Mouse (Mus musculus) midbrain, embryonic 14.5 days (tissue): ENCODE results near the gene Evi5l. TPM values are rescaled to one million over a fixed set of nuclear protein-coding genes. Genes with fewer than 3 reads are reported as not detected.
A peak's percentile ranks its signal among the peaks of the same experiment; 100 is the strongest.

Experiments used
- ATAC-seq: fragments of 200-750 bp; cut with Nextera tagmentation; 2 replicates; pipeline ENCODE4 v1.8.0; 2017; ENCODE audit warnings: moderate number of reproducible peaks, moderate library complexity; ENCODE audit not compliant: low FRiP score, low TSS enrichment
- DNase-seq: peaks from one replicate; pipeline ENCODE4 v3.0.0-alpha.2; 2015
- H3K27ac ChIP-seq: fragments of 300-500 bp; sonication (generic); replicated peaks from 2 replicates; pipeline ENCODE4 v1.5.1; 2014; ENCODE audit warnings: mild to moderate bottlenecking, low read depth, low read length, moderate library complexity
- H3K27me3 ChIP-seq: fragments of 300-500 bp; sonication (generic); 2 replicates; pipeline ENCODE4 v1.6.1; 2014; ENCODE audit warnings: low read length, control low read depth, mixed read lengths; ENCODE audit not compliant: control insufficient read depth, insufficient read depth
- H3K36me3 ChIP-seq: fragments of 300-500 bp; sonication (generic); 2 replicates; pipeline ENCODE4 v1.6.1; 2014; ENCODE audit warnings: low read length, control low read depth; ENCODE audit not compliant: control insufficient read depth, insufficient read depth
- H3K4me1 ChIP-seq: fragments of 300-500 bp; sonication (generic); 2 replicates; pipeline ENCODE4 v1.6.1; 2014; ENCODE audit warnings: mild to moderate bottlenecking, antibody characterized with exemption, low read length, control low read depth; ENCODE audit not compliant: control insufficient read depth, insufficient read depth
- H3K4me2 ChIP-seq: fragments of 300-500 bp; sonication (generic); 2 replicates; pipeline ENCODE4 v1.6.1; 2014; ENCODE audit warnings: mild to moderate bottlenecking, low read length, moderate library complexity
- H3K4me3 ChIP-seq: fragments of 300-500 bp; sonication (generic); replicated peaks from 2 replicates; pipeline ENCODE4 v1.5.1; 2014; ENCODE audit warnings: low read depth, low read length
- H3K9ac ChIP-seq: fragments of 300-500 bp; sonication (generic); replicated peaks from 2 replicates; pipeline ENCODE4 v1.6.1; 2014; ENCODE audit warnings: mild to moderate bottlenecking, low read length, moderate library complexity
- H3K9me3 ChIP-seq: fragments of 300-500 bp; sonication (generic); 2 replicates; pipeline ENCODE4 v1.6.1; 2016; ENCODE audit warnings: low read length, control low read depth, mixed read lengths; ENCODE audit not compliant: control insufficient read depth
- WGBS: fragments of 180-500 bp; shearing (Covaris S2); extraction: QIAGEN DNeasy Blood & Tissue Kit; methylation state at CpG from one replicate; pipeline ENCODE4 v1.1.7; 2014; 5-methylcytosine and 5-hydroxymethylcytosine counted together
- polyA plus RNA-seq: library from polyadenylated mRNA; unstranded; fragments of >200 nt; fragmentation: Nextera tagmentation; extraction: Ambion mirVana; gene quantifications from 2 replicates; pipeline ENCODE4 v1.2.1, GENCODE M21; 2014

The Evi5l gene
- polyA plus RNA-seq, 1 experiment from 2014 or later = 93.6 TPM

GRCm38 (mm10) chr8:4245061-4245460 is 78.7 kb downstream of the Evi5l start:
- ATAC-seq (no peak), DNase-seq (no peak)
- Histone ChIP-seq H3K27me3 (no peaks in the 10 kb centered on the region), H3K4me3 (no peak overlapping the region), H3K9ac (no peak overlapping the region), H3K4me1 (peaks cover 3% of the 10 kb centered on the region), H3K4me2 (no peak overlapping the region), H3K36me3 (peaks cover 80% of the 10 kb centered on the region), H3K27ac (no peak overlapping the region), H3K9me3 (no peaks in the 10 kb centered on the region)
- 93% methylated on average over 5 of the region's 5 CpGs for WGBS

GRCm38 (mm10) chr8:4245737-4246136 is 79.4 kb downstream of the Evi5l start:
- no peak for DNase-seq
- no peak overlapping the region for H3K4me2 ChIP-seq
- no peak overlapping the region for H3K27ac ChIP-seq
- H3K4me3 ChIP-seq = no peak overlapping the region
- no peak overlapping the region for H3K9ac ChIP-seq
- no peaks in the 10 kb centered on the region for H3K27me3 ChIP-seq
- peaks cover 80% of the 10 kb centered on the region for H3K36me3 ChIP-seq
- no peaks in the 10 kb centered on the region for H3K4me1 ChIP-seq
- no peak for ATAC-seq
- H3K9me3 ChIP-seq = no peaks in the 10 kb centered on the region
- 84% methylated on average over 13 of the region's 13 CpGs for whole genome bisulfite sequencing

GRCm38 (mm10) chr8:4247241-4247640 is 80.9 kb downstream of the Evi5l start:
- Histone ChIP-seq H3K4me3 (no peak overlapping the region), H3K9ac (no peak overlapping the region), H3K27me3 (no peaks in the 10 kb centered on the region), H3K4me1 (peaks cover under 1% of the 10 kb centered on the region), H3K4me2 (no peak overlapping the region), H3K36me3 (peaks cover 70% of the 10 kb centered on the region), H3K27ac (no peak overlapping the region), H3K9me3 (no peaks in the 10 kb centered on the region)
- DNase-seq (no peak), ATAC-seq (no peak)
- 95% methylated on average over 8 of the region's 8 CpGs for WGBS

GRCm38 (mm10) chr8:4247951-4248540 is 81.7 kb downstream of the Evi5l start, which contains the start of gene Tgfbr3l:
TSS of gene Tgfbr3l (plus strand) at chr8:4248214.
- H3K27me3 ChIP-seq = no peaks in the 10 kb centered on the region
- DNase-seq = no peak
- peaks cover 62% of the 10 kb centered on the region for H3K36me3 ChIP-seq
- H3K9me3 ChIP-seq = no peaks in the 10 kb centered on the region
- ATAC-seq = no peak
- no peak within 1 kb of the TSS for H3K9ac ChIP-seq
- no peak within 1 kb of the TSS for H3K4me2 ChIP-seq
- peaks cover 5% of the 10 kb centered on the region for H3K4me1 ChIP-seq
- H3K4me3 ChIP-seq = no peak within 1 kb of the TSS
- H3K27ac ChIP-seq = 0 out of 2 replicates have a peak within 1 kb of the TSS, but pooled peaks have one; percentile 8
- WGBS = 77% methylated on average over 15 of the region's 15 CpGs

GRCm38 (mm10) chr8:4249213-4249612 is 82.8 kb downstream of the Evi5l start:
- peaks cover 51% of the 10 kb centered on the region for H3K36me3 ChIP-seq
- H3K27me3 ChIP-seq = no peaks in the 10 kb centered on the region
- no peak for DNase-seq
- 16% methylated on average over 29 of the region's 29 CpGs for WGBS
- no peak overlapping the region for H3K4me2 ChIP-seq
- no peak overlapping the region for H3K9ac ChIP-seq
- no peak for ATAC-seq
- no peaks in the 10 kb centered on the region for H3K9me3 ChIP-seq
- H3K4me1 ChIP-seq = peaks cover 11% of the 10 kb centered on the region
- H3K4me3 ChIP-seq = no peak overlapping the region
- H3K27ac ChIP-seq = 0 out of 2 replicates have a peak overlapping the region, but pooled peaks have one; percentile 8

- DNase-seq (peak; percentile 87), ATAC-seq (peak; percentile 19; the same call in 1 of the 2 replicates)
- no peak overlapping the region for H3K9ac ChIP-seq
- WGBS = 28% methylated on average over 26 of the region's 26 CpGs
- H3K36me3 ChIP-seq = peaks cover 51% of the 10 kb centered on the region
- no peak overlapping the region for H3K4me3 ChIP-seq
- peaks cover 17% of the 10 kb centered on the region for H3K4me1 ChIP-seq
- H3K27me3 ChIP-seq = no peaks in the 10 kb centered on the region
- H3K27ac ChIP-seq = no peak overlapping the region
- H3K4me2 ChIP-seq = no peak overlapping the region
- H3K9me3 ChIP-seq = no peaks in the 10 kb centered on the region
Observed at GRCm38 (mm10) chr8:4250306-4250970, 84.1 kb downstream of the Evi5l start.

- peaks cover 50% of the 10 kb centered on the region for H3K36me3 ChIP-seq
- no peaks in the 10 kb centered on the region for H3K9me3 ChIP-seq
- H3K4me3 ChIP-seq = peak overlapping the region; percentile 92
- 43% methylated on average over 8 of the region's 8 CpGs for WGBS
- DNase-seq (no peak), ATAC-seq (no peak)
- peaks cover 24% of the 10 kb centered on the region for H3K4me1 ChIP-seq
- peak overlapping the region; percentile 89 for H3K27ac ChIP-seq
- H3K4me2 ChIP-seq = peak overlapping the region; percentile 75
- H3K27me3 ChIP-seq = no peaks in the 10 kb centered on the region
- peak overlapping the region; percentile 86; the same call in 1 of the 2 replicates for H3K9ac ChIP-seq
Observed at GRCm38 (mm10) chr8:4252116-4252760, 85.9 kb downstream of the Evi5l start.

GRCm38 (mm10) chr8:4252934-4253841 is 86.8 kb downstream of the Evi5l start, which contains the start of gene Snapc2:
TSS of gene Snapc2 (plus strand) at chr8:4253080.
- Histone ChIP-seq H3K4me2 (peak within 1 kb of the TSS; percentile 75), H3K27me3 (no peaks in the 10 kb centered on the region), H3K4me3 (peak within 1 kb of the TSS; percentile 92), H3K4me1 (peaks cover 32% of the 10 kb centered on the region), H3K27ac (peak within 1 kb of the TSS; percentile 89), H3K36me3 (peaks cover 51% of the 10 kb centered on the region), H3K9ac (peak within 1 kb of the TSS; percentile 86), H3K9me3 (no peaks in the 10 kb centered on the region)
- peak; percentile 98 for DNase-seq
- peak; percentile 90 for ATAC-seq
- under 1% methylated on average over 69 of the region's 69 CpGs for WGBS
